In genomic region chr1:42693852-42694251, GRCm38 (mm10) we compare ENCODE assay signal across 7 mouse cellular contexts. TPM values are rescaled to one million over a fixed set of nuclear protein-coding genes. Genes with fewer than 3 reads are reported as not detected.
DNase-seq lines count a peak whose midpoint lies in the region; ATAC-seq and TF ChIP-seq lines count a peak whose summit lies in the region.

No protein-coding gene starts in this region.

- WGBS in intestine, postnatal 0 days: under 1% methylated on average over 22 of the region's 22 CpGs
- under 1% methylated on average over 22 of the region's 22 CpGs for WGBS in liver, embryonic 12.5 days (ENCODE audit: insufficient replicate concordance)
- 1% methylated on average over 22 of the region's 22 CpGs for WGBS in stomach, embryonic 14.5 days

- H3K9ac ChIP-seq in intestine, postnatal 0 days (ENCODE audit: low read depth, low read length): no peak overlapping the region
- no peak overlapping the region for H3K9ac ChIP-seq in liver, embryonic 12.5 days
- H3K9ac ChIP-seq in stomach, embryonic 14.5 days (replicated peaks; ENCODE audit: low read depth, low read length): no peak overlapping the region

- peaks cover 92% of the 10 kb centered on the region for H3K27me3 ChIP-seq in megakaryocyte, embryonic 14.5 days (replicated peaks)
- H3K27me3 ChIP-seq in intestine, postnatal 0 days (replicated peaks; ENCODE audit: control insufficient read depth, insufficient read depth, low read length): peaks cover 96% of the 10 kb centered on the region
- H3K27me3 ChIP-seq in liver, embryonic 12.5 days (replicated peaks): peaks cover 100% of the 10 kb centered on the region
- peaks cover 59% of the 10 kb centered on the region for H3K27me3 ChIP-seq in stomach, embryonic 14.5 days (ENCODE audit: control insufficient read depth, insufficient read depth, low read length)

- peak overlapping the region; percentile 85 for H3K4me3 ChIP-seq in megakaryocyte, embryonic 14.5 days (replicated peaks)
- peak overlapping the region; percentile 31 for H3K4me3 ChIP-seq in embryonic fibroblast, embryonic 13.5 days (ENCODE audit: insufficient read depth, low read length)
- peak overlapping the region; percentile 34 for H3K4me3 ChIP-seq in intestine, postnatal 0 days (ENCODE audit: low read depth, low read length)
- peak overlapping the region; percentile 33 for H3K4me3 ChIP-seq in liver, embryonic 12.5 days
- peak overlapping the region; percentile 26 for H3K4me3 ChIP-seq in stomach, embryonic 14.5 days (ENCODE audit: low read depth, low read length)

- no peak for TF ChIP-seq CTCF in embryonic fibroblast, embryonic 13.5 days (IDR thresholded peaks at IDR 0.05; ENCODE audit: borderline replicate concordance, insufficient read depth, low read length)
- TF ChIP-seq CTCF in intestine, postnatal 0 days (IDR thresholded peaks at IDR 0.05; ENCODE audit: low read depth): no peak

- peaks cover 47% of the 10 kb centered on the region for H3K4me1 ChIP-seq in megakaryocyte, embryonic 14.5 days
- no peaks in the 10 kb centered on the region for H3K4me1 ChIP-seq in embryonic fibroblast, embryonic 13.5 days (ENCODE audit: control insufficient read depth, insufficient read depth, low read length)
- H3K4me1 ChIP-seq in intestine, postnatal 0 days (replicated peaks; ENCODE audit: control insufficient read depth, insufficient read depth, low read length): no peaks in the 10 kb centered on the region
- H3K4me1 ChIP-seq in liver, embryonic 12.5 days: peaks cover 7% of the 10 kb centered on the region; the same call in 1 of the 2 replicates
- peaks cover 29% of the 10 kb centered on the region for H3K4me1 ChIP-seq in stomach, embryonic 14.5 days (ENCODE audit: control insufficient read depth, insufficient read depth, low read length)

- no peaks in the 10 kb centered on the region for H3K36me3 ChIP-seq in megakaryocyte, embryonic 14.5 days (replicated peaks; ENCODE audit: low read length)
- no peaks in the 10 kb centered on the region for H3K36me3 ChIP-seq in intestine, postnatal 0 days (ENCODE audit: control insufficient read depth, insufficient read depth)
- no peaks in the 10 kb centered on the region for H3K36me3 ChIP-seq in liver, embryonic 12.5 days
- no peaks in the 10 kb centered on the region for H3K36me3 ChIP-seq in stomach, embryonic 14.5 days (ENCODE audit: control insufficient read depth, insufficient read depth, low read length)

- H3K27ac ChIP-seq in embryonic fibroblast, embryonic 13.5 days (ENCODE audit: insufficient read depth, low read length): peak overlapping the region; percentile 39; the same call in 1 of the 2 replicates
- H3K27ac ChIP-seq in intestine, postnatal 0 days (ENCODE audit: low read depth, low read length): no peak overlapping the region
- no peak overlapping the region for H3K27ac ChIP-seq in liver, embryonic 12.5 days
- H3K27ac ChIP-seq in stomach, embryonic 14.5 days (ENCODE audit: low read length): no peak overlapping the region

- peaks cover 6% of the 10 kb centered on the region; the same call in 1 of the 2 replicates for H3K9me3 ChIP-seq in megakaryocyte, embryonic 14.5 days
- no peaks in the 10 kb centered on the region for H3K9me3 ChIP-seq in intestine, postnatal 0 days (ENCODE audit: control insufficient read depth)
- no peaks in the 10 kb centered on the region for H3K9me3 ChIP-seq in liver, embryonic 12.5 days (replicated peaks)
- no peaks in the 10 kb centered on the region for H3K9me3 ChIP-seq in stomach, embryonic 14.5 days (ENCODE audit: control insufficient read depth, low read depth, low read length)

- no peak for TF ChIP-seq POLR2A in embryonic fibroblast, embryonic 13.5 days (IDR thresholded peaks at IDR 0.05; ENCODE audit: low read depth, low read length)

- no peak for DNase-seq in thymus, postnatal 36 days

- no peak for ATAC-seq in megakaryocyte, adult 5-6 weeks (ENCODE audit: poor library complexity, severe bottlenecking)
- ATAC-seq in intestine, postnatal 0 days: no peak
- no peak for ATAC-seq in liver, embryonic 12.5 days
- no peak for ATAC-seq in stomach, embryonic 14.5 days (ENCODE audit: insufficient number of reproducible peaks, insufficient read depth, low FRiP score, low read depth)

- peak overlapping the region; percentile 52 for H3K4me2 ChIP-seq in intestine, postnatal 0 days (replicated peaks; ENCODE audit: low read depth)
- peak overlapping the region; percentile 46 for H3K4me2 ChIP-seq in liver, embryonic 12.5 days
- peak overlapping the region; percentile 40 for H3K4me2 ChIP-seq in stomach, embryonic 14.5 days (replicated peaks; ENCODE audit: low read depth, low read length)

RNA-seq across cellular contexts. Expression of gene Pou3f3, which starts 1.7 kb away (rescaled TPM):
- polyA plus RNA-seq in megakaryocyte, embryonic 14.5 days (2012; ENCODE audit: insufficient read depth, low replicate concordance): not detected in 2 replicates
- not detected in 2 replicates for total RNA-seq in megakaryocyte, adult 5-6 weeks (2015)
- not detected in 2 replicates for total RNA-seq in megakaryocyte, adult 5-6 weeks (2017)
- polyA plus RNA-seq in embryonic fibroblast, embryonic 13.5 days (2011; ENCODE audit: insufficient read length, low read depth, missing spikeins): 1.6 and 7.5 TPM in 2 replicates
- 0.14 TPM in 1 of 2 replicates, not detected in the other for polyA plus RNA-seq in intestine, postnatal 0 days (2015; fragmentation: Nextera tagmentation; extraction: Ambion mirVana)
- polyA plus RNA-seq in liver, embryonic 12.5 days (2016; fragmentation: Nextera tagmentation; extraction: Ambion mirVana): 0.02 TPM in 2 replicates
- 0.04 TPM in 1 of 2 replicates, not detected in the other for polyA plus RNA-seq in stomach, embryonic 14.5 days (2014; fragmentation: Nextera tagmentation; extraction: Ambion mirVana)

Comparison
In these comparisons a context has a peak if more than half of its experiments do, and no peak if none do; other contexts are left out.
1. H3K4me3 ChIP-seq: peak in every context shown above with its lines; median percentile 85 in megakaryocyte, embryonic 14.5 days; 34 in intestine, postnatal 0 days; 33 in liver, embryonic 12.5 days; 31 in embryonic fibroblast, embryonic 13.5 days; 26 in stomach, embryonic 14.5 days.